Mouse (Mus musculus) testis, postnatal 10 days (tissue): ENCODE results near the gene Sptssb.
A peak's percentile ranks its signal among the peaks of the same experiment; 100 is the strongest.

ENCODE experiments used
- DNase-seq: peaks from one replicate; pipeline ENCODE4 v3.0.0; 2021; ENCODE audit warnings: low spot score

Sptssb gene

GRCm38 (mm10) chr3:69859858-69860588, at the start of gene Sptssb:
Sptssb (minus strand) TSS chr3:69859940.
- DNase-seq: no peak

- DNase-seq: no peak
These were observed 48.3 kb upstream of the Sptssb start for GRCm38 (mm10) chr3:69908074-69908473.

- no peak for DNase-seq
These were observed 47.8 kb upstream of the Sptssb start for GRCm38 (mm10) chr3:69907564-69907963.

- DNase-seq: no peak
These were observed 43.2 kb upstream of the Sptssb start for GRCm38 (mm10) chr3:69902787-69903477.

GRCm38 (mm10) chr3:69902382-69902781, 42.6 kb upstream of the Sptssb start:
- DNase-seq: no peak

GRCm38 (mm10) chr3:69901874-69902381, 42.2 kb upstream of the Sptssb start:
- no peak for DNase-seq

- DNase-seq: no peak
These were observed 40.6 kb upstream of the Sptssb start for GRCm38 (mm10) chr3:69900335-69900734.

- peak; percentile 48 for DNase-seq
These were observed 38.3 kb upstream of the Sptssb start for GRCm38 (mm10) chr3:69897917-69898594.

GRCm38 (mm10) chr3:69895516-69895915, 35.8 kb upstream of the Sptssb start:
- no peak for DNase-seq

- DNase-seq: no peak
These were observed 32.7 kb upstream of the Sptssb start for GRCm38 (mm10) chr3:69892187-69893094.

GRCm38 (mm10) chr3:69885866-69886265, 26.1 kb upstream of the Sptssb start:
- DNase-seq: no peak

- DNase-seq: no peak
These were observed 24.0 kb upstream of the Sptssb start for GRCm38 (mm10) chr3:69883710-69884109.

- no peak for DNase-seq
These were observed 17.8 kb upstream of the Sptssb start for GRCm38 (mm10) chr3:69877538-69877937.

- DNase-seq: no peak
These were observed 15.0 kb upstream of the Sptssb start for GRCm38 (mm10) chr3:69874721-69875120.

GRCm38 (mm10) chr3:69872661-69873327, 13.1 kb upstream of the Sptssb start:
- no peak for DNase-seq

- DNase-seq: no peak
These were observed 11.4 kb upstream of the Sptssb start for GRCm38 (mm10) chr3:69871174-69871573.

- DNase-seq: no peak
These were observed 10.0 kb upstream of the Sptssb start for GRCm38 (mm10) chr3:69869702-69870101.

- no peak for DNase-seq
These were observed 2.2 kb upstream of the Sptssb start for GRCm38 (mm10) chr3:69861789-69862395.

- DNase-seq: peak; percentile 40
These were observed 1.1 kb upstream of the Sptssb start for GRCm38 (mm10) chr3:69860589-69861521.

- DNase-seq: no peak
These were observed 20.3 kb downstream of the Sptssb start for GRCm38 (mm10) chr3:69839485-69839884.
